Mouse (Mus musculus) cerebellum, adult 2 months (tissue): ENCODE measurements around the gene Trim27. TPM values are rescaled to one million over a fixed set of nuclear protein-coding genes. Genes with fewer than 3 reads are reported as not detected.

Experiments
- DNase-seq, 2 experiments: peaks; one replicate each; pipeline ENCODE4 v3.0.0; 2021
- H3K27ac ChIP-seq: fragments of 200-500 bp; 2 replicates; pipeline ENCODE4 v1.5.1; 2012; ENCODE audit warnings: low read length, control low read depth, inconsistent platforms; ENCODE audit not compliant: insufficient read depth
- H3K27me3 ChIP-seq: fragments of 200-500 bp; 2 replicates; pipeline ENCODE4 v1.6.1; 2012; ENCODE audit warnings: inconsistent platforms, mild to moderate bottlenecking, low read length, moderate library complexity; ENCODE audit not compliant: control insufficient read depth, insufficient read depth
- H3K4me1 ChIP-seq: fragments of 200-500 bp; 2 replicates; pipeline ENCODE4 v1.6.1; 2011; ENCODE audit warnings: low read length; ENCODE audit not compliant: control insufficient read depth, insufficient read depth
- H3K4me3 ChIP-seq: fragments of 200-500 bp; replicated peaks from 2 replicates; pipeline ENCODE3; 2011; ENCODE audit warnings: mild to moderate bottlenecking, low read depth, low read length, control low read depth; ENCODE audit not compliant: insufficient read depth
- CTCF ChIP-seq: fragments of 200-500 bp; IDR thresholded peaks from 2 replicates; pipeline ENCODE4 v1.5.1; 2011; ENCODE audit warnings: low read depth, mild to moderate bottlenecking, control low read depth, low read length, moderate library complexity, borderline replicate concordance; ENCODE audit not compliant: insufficient read depth
- POLR2A ChIP-seq: fragments of 200-500 bp; IDR thresholded peaks from 2 replicates; pipeline ENCODE4 v1.6.1; 2011; ENCODE audit warnings: low read length, control low read depth, borderline replicate concordance; ENCODE audit not compliant: insufficient read depth
- WGBS: fragments of 180-500 bp; shearing (Covaris S2); methylation state at CpG from one replicate; pipeline ENCODE4 v1.1.7; 2018; 5-methylcytosine and 5-hydroxymethylcytosine counted together
- polyA plus RNA-seq: library from polyadenylated mRNA; depleted of rRNA; stranded (reverse); fragments of >200 nt; gene quantifications from 2 replicates; pipeline ENCODE4 v1.2.3, GENCODE M21; 2012

Trim27 gene
- polyA plus RNA-seq, 1 experiment, result 28.9 TPM

- no peak overlapping the region for H3K27ac ChIP-seq
- H3K4me3 ChIP-seq, result peak overlapping the region; percentile 96
- H3K27me3 ChIP-seq, result no peaks in the 10 kb centered on the region
- no peak for TF ChIP-seq CTCF
- no peak for TF ChIP-seq POLR2A
- WGBS, result under 1% methylated on average over 32 of the region's 32 CpGs
- no peaks in the 10 kb centered on the region for H3K4me1 ChIP-seq
- DNase-seq, result peak; percentile 86 to 93
These were observed 18.3 kb upstream of the Trim27 start for GRCm38 (mm10) chr13:21160657-21161590.

GRCm38 (mm10) chr13:21161591-21161990 is 17.7 kb upstream of the Trim27 start:
- WGBS, result 22% methylated on average over 2 of the region's 2 CpGs
- H3K4me1 ChIP-seq, result no peaks in the 10 kb centered on the region
- peak overlapping the region; percentile 27 for H3K4me3 ChIP-seq
- TF ChIP-seq CTCF (no peak), POLR2A (no peak)
- no peaks in the 10 kb centered on the region for H3K27me3 ChIP-seq
- no peak for DNase-seq
- H3K27ac ChIP-seq, result no peak overlapping the region

- no peaks in the 10 kb centered on the region for H3K27me3 ChIP-seq
- DNase-seq, result no peak
- H3K4me3 ChIP-seq, result no peak overlapping the region
- no peak overlapping the region for H3K27ac ChIP-seq
- 32% methylated on average over 5 of the region's 5 CpGs for WGBS
- no peaks in the 10 kb centered on the region for H3K4me1 ChIP-seq
- TF ChIP-seq POLR2A (no peak), CTCF (no peak)
These were observed 16.7 kb upstream of the Trim27 start for GRCm38 (mm10) chr13:21162591-21162990.

- no peaks in the 10 kb centered on the region for H3K27me3 ChIP-seq
- peak overlapping the region; percentile 33 for H3K4me3 ChIP-seq
- TF ChIP-seq CTCF (no peak), POLR2A (no peak)
- H3K4me1 ChIP-seq, result no peaks in the 10 kb centered on the region
- DNase-seq, result peak; percentile 81 to 83
- no peak overlapping the region for H3K27ac ChIP-seq
- 1% methylated on average over 27 of the region's 27 CpGs for WGBS
These were observed 12.0 kb upstream of the Trim27 start for GRCm38 (mm10) chr13:21166936-21167909.

- no peak overlapping the region for H3K27ac ChIP-seq
- peak in 1 of 2 experiments; percentile 46 for DNase-seq
- H3K4me1 ChIP-seq, result no peaks in the 10 kb centered on the region
- under 1% methylated on average over 8 of the region's 8 CpGs for WGBS
- H3K4me3 ChIP-seq, result peak overlapping the region; percentile 33
- TF ChIP-seq CTCF (no peak), POLR2A (no peak)
- H3K27me3 ChIP-seq, result no peaks in the 10 kb centered on the region
These were observed 11.3 kb upstream of the Trim27 start for GRCm38 (mm10) chr13:21167910-21168300.

GRCm38 (mm10) chr13:21168371-21169011 is 10.8 kb upstream of the Trim27 start:
- WGBS, result under 1% methylated on average over 16 of the region's 16 CpGs
- H3K4me3 ChIP-seq, result peak overlapping the region; percentile 83
- no peaks in the 10 kb centered on the region for H3K4me1 ChIP-seq
- H3K27me3 ChIP-seq, result no peaks in the 10 kb centered on the region
- no peak overlapping the region for H3K27ac ChIP-seq
- peak; percentile 55 for DNase-seq
- no peak for TF ChIP-seq POLR2A
- no peak for TF ChIP-seq CTCF

GRCm38 (mm10) chr13:21169121-21169656 is 10.1 kb upstream of the Trim27 start:
- H3K27ac ChIP-seq, result no peak overlapping the region
- peak in 1 of 2 experiments; percentile 28 for DNase-seq
- H3K4me1 ChIP-seq, result no peaks in the 10 kb centered on the region
- peak overlapping the region; percentile 83 for H3K4me3 ChIP-seq
- TF ChIP-seq POLR2A (no peak), CTCF (no peak)
- 3% methylated on average over 14 of the region's 14 CpGs for WGBS
- no peaks in the 10 kb centered on the region for H3K27me3 ChIP-seq
